Mouse (Mus musculus): ENCODE results near the gene Plxna4.

DNA sequence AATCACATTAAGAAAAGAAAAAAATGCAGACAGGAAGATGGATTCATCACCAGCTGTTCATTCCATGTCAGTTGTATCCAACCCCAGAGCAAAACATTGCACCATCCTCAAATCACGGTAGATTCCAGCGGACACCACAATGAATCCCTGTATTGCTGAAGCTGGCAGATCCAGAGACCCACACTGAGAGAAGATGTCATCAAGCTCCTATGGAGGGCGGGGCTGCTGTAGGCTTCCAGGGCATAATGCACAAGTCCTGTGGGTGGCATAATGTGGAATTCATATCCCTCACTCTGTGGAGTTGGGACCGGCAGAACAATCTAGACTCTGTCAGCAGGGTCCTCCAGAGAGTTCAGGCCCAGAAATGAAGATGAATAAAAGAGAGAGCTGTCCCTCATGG is 278.8 kb downstream of the Plxna4 start:
- TF ChIP-seq CTCF (IDR thresholded peaks at IDR 0.05; ENCODE audit: low read depth, low read length) = no peak
- TF ChIP-seq POLR2A (IDR thresholded peaks at IDR 0.05; ENCODE audit: borderline replicate concordance, low read depth, low read length) = no peak
